Mouse (Mus musculus): Measurements from ENCODE around the gene Ahdc1. TPM values are rescaled to one million over a fixed set of nuclear protein-coding genes. Genes with fewer than 3 reads are reported as not detected.

Ahdc1 gene
- polyA plus RNA-seq, 1 experiment from 2014 or later, result 8.1 TPM

- 27% methylated on average over 12 of the region's 12 CpGs for WGBS
- peak; percentile 47 for ATAC-seq (ENCODE audit: low FRiP score)
- H3K9me3 ChIP-seq, result no peaks in the 10 kb centered on the region
- no peak overlapping the region for H3K4me3 ChIP-seq (replicated peaks)
- peaks cover 11% of the 10 kb centered on the region for H3K27me3 ChIP-seq
- H3K4me1 ChIP-seq, result peaks cover 100% of the 10 kb centered on the region
- H3K9ac ChIP-seq, result 0 out of 2 replicates have a peak overlapping the region, but pooled peaks have one; percentile 39
- H3K4me2 ChIP-seq, result peak overlapping the region; percentile 28
- no peaks in the 10 kb centered on the region for H3K36me3 ChIP-seq (replicated peaks)
- H3K27ac ChIP-seq, result peak overlapping the region; percentile 88
Observed at GRCm38 (mm10) chr4:133046691-133047352, 35.8 kb downstream of the Ahdc1 start.

GRCm38 (mm10) chr4:133047353-133048105 lies 36.5 kb downstream of the Ahdc1 start:
- H3K9ac ChIP-seq, result peak overlapping the region; percentile 39; the same call in 1 of the 2 replicates
- peaks cover 100% of the 10 kb centered on the region for H3K4me1 ChIP-seq
- no peaks in the 10 kb centered on the region for H3K9me3 ChIP-seq
- H3K4me2 ChIP-seq, result peak overlapping the region; percentile 28
- ATAC-seq (ENCODE audit: low FRiP score), result peak; percentile 57
- H3K27ac ChIP-seq, result peak overlapping the region; percentile 88
- peaks cover 10% of the 10 kb centered on the region; the same call in 1 of the 2 replicates for H3K27me3 ChIP-seq
- WGBS, result 7% methylated on average over 15 of the region's 16 CpGs
- H3K36me3 ChIP-seq (replicated peaks), result no peaks in the 10 kb centered on the region
- H3K4me3 ChIP-seq (replicated peaks), result peak overlapping the region; percentile 5; the same call in 1 of the 2 replicates

GRCm38 (mm10) chr4:133049071-133049920 lies 38.2 kb downstream of the Ahdc1 start:
- ATAC-seq (ENCODE audit: low FRiP score), result no peak
- Histone ChIP-seq H3K4me3 (replicated peaks) (no peak overlapping the region), H3K27ac (peak overlapping the region; percentile 61), H3K9ac (no peak overlapping the region), H3K4me2 (no peak overlapping the region), H3K27me3 (peaks cover 9% of the 10 kb centered on the region; the same call in 1 of the 2 replicates), H3K9me3 (no peaks in the 10 kb centered on the region), H3K4me1 (peaks cover 90% of the 10 kb centered on the region), H3K36me3 (replicated peaks) (no peaks in the 10 kb centered on the region)
- whole genome bisulfite sequencing, result 70% methylated on average over 19 of the region's 19 CpGs

- H3K4me3 ChIP-seq (replicated peaks), result no peak overlapping the region
- H3K27ac ChIP-seq, result no peak overlapping the region
- no peaks in the 10 kb centered on the region for H3K27me3 ChIP-seq
- no peaks in the 10 kb centered on the region for H3K9me3 ChIP-seq
- H3K36me3 ChIP-seq (replicated peaks), result peaks cover 4% of the 10 kb centered on the region; the same call in 1 of the 2 replicates
- H3K4me2 ChIP-seq, result no peak overlapping the region
- no peak for ATAC-seq (ENCODE audit: low FRiP score)
- WGBS, result 72% methylated on average over 9 of the region's 9 CpGs
- peaks cover 84% of the 10 kb centered on the region for H3K4me1 ChIP-seq
- no peak overlapping the region for H3K9ac ChIP-seq
Observed at GRCm38 (mm10) chr4:133050196-133050836, 39.3 kb downstream of the Ahdc1 start.

- 93% methylated on average over 6 of the region's 6 CpGs for WGBS
- H3K27ac ChIP-seq, result no peak overlapping the region
Observed at GRCm38 (mm10) chr4:133050837-133051549, 39.9 kb downstream of the Ahdc1 start.

GRCm38 (mm10) chr4:133051550-133051865 lies 40.4 kb downstream of the Ahdc1 start:
- ATAC-seq (ENCODE audit: low FRiP score), result no peak
- Histone ChIP-seq H3K4me2 (0 out of 2 replicates have a peak overlapping the region, but pooled peaks have one; percentile 10), H3K36me3 (replicated peaks) (peaks cover 7% of the 10 kb centered on the region; the same call in 1 of the 2 replicates), H3K9ac (peak overlapping the region; percentile 40), H3K4me3 (replicated peaks) (no peak overlapping the region), H3K4me1 (peaks cover 84% of the 10 kb centered on the region), H3K27ac (peak overlapping the region; percentile 66), H3K27me3 (no peaks in the 10 kb centered on the region), H3K9me3 (no peaks in the 10 kb centered on the region)
- WGBS, result 32% methylated on average over 14 of the region's 14 CpGs

More at GRCm38 (mm10) chr4:133050837-133051549, 39.9 kb downstream of the Ahdc1 start:
- Histone ChIP-seq H3K4me3 (replicated peaks) (no peak overlapping the region), H3K9me3 (no peaks in the 10 kb centered on the region), H3K27me3 (no peaks in the 10 kb centered on the region), H3K4me1 (peaks cover 84% of the 10 kb centered on the region), H3K4me2 (0 out of 2 replicates have a peak overlapping the region, but pooled peaks have one; percentile 10), H3K9ac (peak overlapping the region; percentile 40), H3K36me3 (replicated peaks) (peaks cover 7% of the 10 kb centered on the region; the same call in 1 of the 2 replicates)
- no peak for ATAC-seq (ENCODE audit: low FRiP score)

GRCm38 (mm10) chr4:133052029-133052745 lies 41.1 kb downstream of the Ahdc1 start:
- no peak for ATAC-seq (ENCODE audit: low FRiP score)
- Histone ChIP-seq H3K4me3 (replicated peaks) (no peak overlapping the region), H3K27me3 (no peaks in the 10 kb centered on the region), H3K4me2 (0 out of 2 replicates have a peak overlapping the region, but pooled peaks have one; percentile 10), H3K4me1 (peaks cover 82% of the 10 kb centered on the region), H3K9ac (peak overlapping the region; percentile 40), H3K9me3 (no peaks in the 10 kb centered on the region), H3K36me3 (replicated peaks) (peaks cover 7% of the 10 kb centered on the region; the same call in 1 of the 2 replicates), H3K27ac (peak overlapping the region; percentile 66)
- WGBS, result 60% methylated on average over 6 of the region's 6 CpGs

GRCm38 (mm10) chr4:133052995-133053572 lies 42.0 kb downstream of the Ahdc1 start:
- Histone ChIP-seq H3K4me2 (no peak overlapping the region), H3K9me3 (no peaks in the 10 kb centered on the region), H3K9ac (no peak overlapping the region), H3K4me3 (replicated peaks) (no peak overlapping the region), H3K4me1 (peaks cover 82% of the 10 kb centered on the region), H3K27ac (no peak overlapping the region), H3K27me3 (no peaks in the 10 kb centered on the region), H3K36me3 (replicated peaks) (peaks cover 7% of the 10 kb centered on the region; the same call in 1 of the 2 replicates)
- ATAC-seq (ENCODE audit: low FRiP score), result no peak
- WGBS, result 84% methylated on average over 13 of the region's 13 CpGs

GRCm38 (mm10) chr4:133054530-133054929 lies 43.5 kb downstream of the Ahdc1 start:
- no peaks in the 10 kb centered on the region for H3K9me3 ChIP-seq
- no peak overlapping the region for H3K4me3 ChIP-seq (replicated peaks)
- no peak overlapping the region for H3K27ac ChIP-seq
- no peak overlapping the region for H3K4me2 ChIP-seq
- no peak for ATAC-seq (ENCODE audit: low FRiP score)
- peaks cover 7% of the 10 kb centered on the region; the same call in 1 of the 2 replicates for H3K36me3 ChIP-seq (replicated peaks)
- H3K27me3 ChIP-seq, result no peaks in the 10 kb centered on the region
- no peak overlapping the region for H3K9ac ChIP-seq
- WGBS, result 87% methylated on average over 6 of the region's 6 CpGs
- peaks cover 79% of the 10 kb centered on the region for H3K4me1 ChIP-seq

- ATAC-seq (ENCODE audit: low FRiP score), result no peak
- Histone ChIP-seq H3K4me2 (no peak overlapping the region), H3K27me3 (no peaks in the 10 kb centered on the region), H3K9me3 (no peaks in the 10 kb centered on the region), H3K27ac (0 out of 2 replicates have a peak overlapping the region, but pooled peaks have one; percentile 16), H3K4me1 (peaks cover 73% of the 10 kb centered on the region), H3K4me3 (replicated peaks) (no peak overlapping the region), H3K9ac (no peak overlapping the region), H3K36me3 (replicated peaks) (peaks cover 7% of the 10 kb centered on the region)
- 78% methylated on average over 8 of the region's 8 CpGs for WGBS
Observed at GRCm38 (mm10) chr4:133055163-133055951, 44.3 kb downstream of the Ahdc1 start.

Data from forebrain, embryonic 12.5 days (tissue).